Comparison of ENCODE assay signal across 8 mouse cellular contexts in the genomic region with DNA sequence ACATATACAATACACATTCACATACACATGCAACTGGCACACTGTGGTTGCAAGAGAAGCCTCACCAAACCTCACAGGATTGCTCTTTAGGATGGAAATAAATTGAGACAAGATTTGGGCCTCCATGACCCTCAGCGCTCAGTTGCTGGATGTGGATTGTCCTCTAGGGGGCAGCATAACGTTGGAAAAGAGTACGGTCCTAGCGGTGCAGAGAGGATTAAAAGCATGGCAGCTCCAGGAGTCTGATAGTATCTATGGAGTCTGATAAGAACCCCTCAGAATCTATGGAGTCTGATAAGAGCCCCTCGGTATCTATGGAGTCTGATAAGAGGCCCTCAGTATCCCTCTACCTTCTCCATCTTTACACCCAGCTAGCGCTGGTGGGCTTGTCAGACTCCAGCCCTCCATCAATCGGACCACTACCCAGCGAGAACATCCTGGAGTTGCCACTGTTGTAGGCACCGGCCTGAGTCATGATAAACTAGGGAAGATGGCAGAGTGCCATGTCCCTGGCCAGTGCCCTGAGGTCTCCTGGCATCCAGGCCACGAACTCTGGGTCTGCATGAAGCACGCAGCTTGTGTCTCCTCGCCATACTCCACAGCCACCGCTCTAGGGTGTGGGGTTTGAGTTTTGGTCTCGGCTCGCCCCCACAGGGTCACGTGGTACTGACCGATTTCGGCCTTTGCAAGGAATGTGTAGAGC. TPM values are rescaled to one million over a fixed set of nuclear protein-coding genes. Genes with fewer than 3 reads are reported as not detected.
DNase-seq lines count a peak whose midpoint lies in the region.

No protein-coding gene starts in this region.

- peak; percentile 25 to 44 for DNase-seq in urinary bladder, adult 18-20 months (ENCODE audit: low spot score in 2 of 2)
- DNase-seq in urinary bladder, postnatal 10 days (ENCODE audit: low spot score) = no peak
- DNase-seq in cerebellum, postnatal 10 days = peak; percentile 85 to 93
- DNase-seq in frontal cortex, postnatal 36 days (ENCODE audit: low spot score in 2 of 2) = peak; percentile 58 to 64
- DNase-seq in hindlimb bud, embryonic 11.5 days (ENCODE audit: extremely low spot score, low read depth, low spot score) = peak; percentile 62
- DNase-seq in left cerebral cortex, postnatal 36 days (ENCODE audit: low spot score in 2 of 2) = peak; percentile 30 to 39
- peak; percentile 82 for DNase-seq in mesoderm, embryonic 11.5 days (ENCODE audit: low read depth, low spot score)
- DNase-seq in skeletal muscle tissue, adult 2 months (ENCODE audit: low read depth, low spot score) = peak; percentile 27

- intact Hi-C loops in left cerebral cortex, postnatal 36 days (cut with DNase I) = no loop called here

RNA-seq across cellular contexts. Expression of a gene that starts 11.5 kb away (rescaled TPM):
- under 1 TPM; 0.57 to 0.79 TPM for total RNA-seq in left cerebral cortex, postnatal 36 days (2021)

RNA-seq across cellular contexts. Expression of a gene that starts 18.5 kb away (rescaled TPM):
- total RNA-seq in left cerebral cortex, postnatal 36 days (2021) = 10 to 100 TPM; 30.2 to 36.1 TPM

RNA-seq across cellular contexts. Expression of a gene that starts 55.4 kb away (rescaled TPM):
- total RNA-seq in left cerebral cortex, postnatal 36 days (2021) = 10 to 100 TPM; 11.4 to 21.7 TPM

RNA-seq across cellular contexts. Expression of a gene that starts 55.8 kb away (rescaled TPM):
- 1 to 10 TPM; 1.2 to 4.5 TPM for total RNA-seq in left cerebral cortex, postnatal 36 days (2021)
